16 mouse cellular contexts compared by ENCODE assay signal in the genomic region with DNA sequence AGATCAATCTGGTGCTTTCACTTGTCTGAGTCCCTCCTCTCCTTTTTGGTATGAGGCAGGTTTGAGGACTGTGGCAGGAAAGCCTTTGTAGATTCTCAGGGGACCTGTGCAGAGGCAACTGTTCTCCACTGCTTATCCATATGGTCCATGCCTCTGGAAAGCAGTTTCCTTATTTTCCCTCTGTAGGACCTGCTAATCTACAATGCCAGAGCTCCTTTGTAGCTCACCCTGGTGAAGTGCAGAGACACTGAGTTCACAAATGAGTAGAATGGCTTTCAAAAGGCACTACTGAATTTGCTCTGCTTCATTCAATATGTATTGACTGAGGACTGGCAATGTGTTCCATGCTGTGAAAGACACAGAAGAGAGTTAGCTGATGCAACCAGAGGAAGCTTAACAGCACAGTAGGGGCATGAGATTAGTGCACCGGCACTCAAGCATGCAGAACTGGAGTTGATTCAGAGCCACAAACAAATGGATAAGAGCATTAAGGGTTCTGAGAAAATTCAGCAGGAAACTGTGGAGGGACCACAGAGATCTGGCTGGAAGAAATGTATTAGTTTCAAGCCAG.
A peak's percentile ranks its signal among the peaks of the same experiment; 100 is the strongest.
DNase-seq lines count a peak whose midpoint lies in the region; ATAC-seq and TF ChIP-seq lines count a peak whose summit lies in the region.
"Had no signal": no experiment of that assay in that cellular context is flagged by ENCODE, and none has a peak within 500 bp of the region (broad histone marks: within the 10 kb centered on the region; RNA-seq: fewer than 3 reads in every experiment).

No protein-coding gene starts in this region.

- no peaks in the 10 kb centered on the region for H3K9me3 ChIP-seq in forebrain, embryonic 11.5 days (ENCODE audit: control insufficient read depth, low read length)
- no peaks in the 10 kb centered on the region for H3K9me3 ChIP-seq in forebrain, embryonic 16.5 days (ENCODE audit: control insufficient read depth, low read length)
- H3K9me3 ChIP-seq in forebrain, embryonic 15.5 days = no peaks in the 10 kb centered on the region
- no peaks in the 10 kb centered on the region for H3K9me3 ChIP-seq in midbrain, embryonic 15.5 days
- H3K9me3 ChIP-seq in heart, embryonic 12.5 days (replicated peaks) = no peaks in the 10 kb centered on the region
- H3K9me3 ChIP-seq: embryonic facial prominence, embryonic 13.5 days; liver, embryonic 12.5 days; lung, embryonic 15.5 days had no signal

- H3K36me3 ChIP-seq in forebrain, embryonic 11.5 days (ENCODE audit: control insufficient read depth, insufficient read depth, low read length) = no peaks in the 10 kb centered on the region
- no peaks in the 10 kb centered on the region for H3K36me3 ChIP-seq in forebrain, embryonic 16.5 days (ENCODE audit: control insufficient read depth, insufficient read depth)
- H3K36me3 ChIP-seq in forebrain, embryonic 15.5 days = no peaks in the 10 kb centered on the region
- H3K36me3 ChIP-seq in midbrain, embryonic 15.5 days (replicated peaks) = no peaks in the 10 kb centered on the region
- H3K36me3 ChIP-seq in heart, embryonic 12.5 days = no peaks in the 10 kb centered on the region
- H3K36me3 ChIP-seq: embryonic facial prominence, embryonic 13.5 days; liver, embryonic 12.5 days; lung, embryonic 15.5 days had no signal

- peak; percentile 69 for ATAC-seq in forebrain, embryonic 11.5 days (replicated peaks; ENCODE audit: low FRiP score)
- no peak for ATAC-seq in forebrain, embryonic 16.5 days
- peak; percentile 57; the same call in 1 of the 2 replicates for ATAC-seq in forebrain, embryonic 15.5 days (replicated peaks)
- ATAC-seq in midbrain, embryonic 15.5 days (replicated peaks) = peak; percentile 65
- no peak for ATAC-seq in heart, embryonic 12.5 days (ENCODE audit: insufficient number of reproducible peaks, low FRiP score)
- ATAC-seq: intestine, postnatal 0 days; liver, embryonic 12.5 days had no signal

- no peak overlapping the region for H3K9ac ChIP-seq in forebrain, embryonic 11.5 days (ENCODE audit: low read length)
- H3K9ac ChIP-seq in forebrain, embryonic 16.5 days (replicated peaks; ENCODE audit: low read depth, low read length) = no peak overlapping the region
- no peak overlapping the region for H3K9ac ChIP-seq in forebrain, embryonic 15.5 days (replicated peaks)
- H3K9ac ChIP-seq in midbrain, embryonic 15.5 days = no peak overlapping the region
- H3K9ac ChIP-seq in heart, embryonic 12.5 days = no peak overlapping the region
- H3K9ac ChIP-seq: embryonic facial prominence, embryonic 13.5 days; liver, embryonic 12.5 days; lung, embryonic 15.5 days had no signal

- TF ChIP-seq POLR2A in brain, embryonic 14.5 days (IDR thresholded peaks at IDR 0.05; ENCODE audit: borderline replicate concordance, extremely low read depth, insufficient read depth, insufficient read length, poor library complexity, severe bottlenecking) = no peak

- H3K27ac ChIP-seq in forebrain, embryonic 11.5 days (ENCODE audit: low read depth, low read length) = no peak overlapping the region
- H3K27ac ChIP-seq in forebrain, embryonic 16.5 days (ENCODE audit: low read length) = no peak overlapping the region
- H3K27ac ChIP-seq in forebrain, embryonic 15.5 days (replicated peaks) = no peak overlapping the region
- no peak overlapping the region for H3K27ac ChIP-seq in midbrain, embryonic 15.5 days
- no peak overlapping the region for H3K27ac ChIP-seq in heart, embryonic 12.5 days (ENCODE audit: poor library complexity, severe bottlenecking)
- H3K27ac ChIP-seq: embryonic facial prominence, embryonic 13.5 days; gastrocnemius, adult 2 months; liver, embryonic 12.5 days; lung, embryonic 15.5 days had no signal

- no peak overlapping the region for H3K4me2 ChIP-seq in forebrain, embryonic 11.5 days (ENCODE audit: low read depth, low read length, severe bottlenecking)
- H3K4me2 ChIP-seq in forebrain, embryonic 16.5 days (ENCODE audit: low read length) = no peak overlapping the region
- H3K4me2 ChIP-seq in forebrain, embryonic 15.5 days (replicated peaks) = no peak overlapping the region
- no peak overlapping the region for H3K4me2 ChIP-seq in midbrain, embryonic 15.5 days
- no peak overlapping the region for H3K4me2 ChIP-seq in heart, embryonic 12.5 days
- H3K4me2 ChIP-seq: embryonic facial prominence, embryonic 13.5 days; liver, embryonic 12.5 days; lung, embryonic 15.5 days had no signal

- H3K27me3 ChIP-seq in forebrain, embryonic 11.5 days (ENCODE audit: control insufficient read depth, insufficient read depth, low read length) = no peaks in the 10 kb centered on the region
- H3K27me3 ChIP-seq in forebrain, embryonic 16.5 days (replicated peaks; ENCODE audit: control insufficient read depth, insufficient read depth, low read length) = no peaks in the 10 kb centered on the region
- H3K27me3 ChIP-seq in forebrain, embryonic 15.5 days = no peaks in the 10 kb centered on the region
- no peaks in the 10 kb centered on the region for H3K27me3 ChIP-seq in midbrain, embryonic 15.5 days (replicated peaks)
- H3K27me3 ChIP-seq in heart, embryonic 12.5 days (replicated peaks) = no peaks in the 10 kb centered on the region
- H3K27me3 ChIP-seq: embryonic facial prominence, embryonic 13.5 days; liver, embryonic 12.5 days; lung, embryonic 15.5 days; megakaryocyte, embryonic 14.5 days had no signal

- DNase-seq in forebrain, embryonic 11.5 days (ENCODE audit: low spot score) = peak; percentile 49
- DNase-seq in brain, embryonic 14.5 days (ENCODE audit: low read depth) = peak; percentile 67
- no peak for DNase-seq in kidney, postnatal 10 days
- DNase-seq: cerebellum, adult 9-11 months; gastrocnemius, adult 2 months; kidney, postnatal 14 days; thymus, adult 18-20 months had no signal

- 8% methylated on average over 1 of the region's 1 CpGs for WGBS in forebrain, embryonic 11.5 days
- 3% methylated on average over 1 of the region's 1 CpGs for WGBS in forebrain, embryonic 16.5 days
- WGBS in forebrain, embryonic 15.5 days = 0% methylated on average over 1 of the region's 1 CpGs
- 0% methylated on average over 1 of the region's 1 CpGs for WGBS in midbrain, embryonic 15.5 days
- WGBS in heart, embryonic 12.5 days = 22% methylated on average over 1 of the region's 1 CpGs

- TF ChIP-seq CTCF in brain, embryonic 14.5 days (IDR thresholded peaks at IDR 0.05; ENCODE audit: borderline replicate concordance, extremely low read depth, insufficient read depth, insufficient read length) = no peak

- no peaks in the 10 kb centered on the region for H3K4me1 ChIP-seq in forebrain, embryonic 11.5 days (replicated peaks; ENCODE audit: control insufficient read depth, insufficient read depth, low read length)
- H3K4me1 ChIP-seq in forebrain, embryonic 16.5 days (replicated peaks; ENCODE audit: control insufficient read depth, insufficient read depth, low read length) = no peaks in the 10 kb centered on the region
- no peaks in the 10 kb centered on the region for H3K4me1 ChIP-seq in forebrain, embryonic 15.5 days
- no peaks in the 10 kb centered on the region for H3K4me1 ChIP-seq in midbrain, embryonic 15.5 days
- no peaks in the 10 kb centered on the region for H3K4me1 ChIP-seq in heart, embryonic 12.5 days (replicated peaks)
- H3K4me1 ChIP-seq: embryonic facial prominence, embryonic 13.5 days; liver, embryonic 12.5 days; lung, embryonic 15.5 days; megakaryocyte, embryonic 14.5 days had no signal

- no peak overlapping the region for H3K4me3 ChIP-seq in forebrain, embryonic 11.5 days (ENCODE audit: low read depth, low read length)
- H3K4me3 ChIP-seq in forebrain, embryonic 16.5 days (replicated peaks; ENCODE audit: low read length) = no peak overlapping the region
- no peak overlapping the region for H3K4me3 ChIP-seq in forebrain, embryonic 15.5 days
- H3K4me3 ChIP-seq in midbrain, embryonic 15.5 days = no peak overlapping the region
- no peak overlapping the region for H3K4me3 ChIP-seq in heart, embryonic 12.5 days
- H3K4me3 ChIP-seq: embryonic facial prominence, embryonic 13.5 days; gastrocnemius, adult 2 months; liver, embryonic 12.5 days; lung, embryonic 15.5 days; megakaryocyte, embryonic 14.5 days had no signal

Comparison
In these comparisons a context has a peak if more than half of its experiments do, and no peak if none do; other contexts are left out.
1. ATAC-seq: peak in forebrain, embryonic 11.5 days (single experiment), forebrain, embryonic 15.5 days (single experiment) and midbrain, embryonic 15.5 days (single experiment); none in forebrain, embryonic 16.5 days (single experiment) and heart, embryonic 12.5 days (single experiment).